Mouse (Mus musculus): ENCODE measurements around the gene Smco4.

Gene Smco4

GRCm38 (mm10) chr9:15507431-15507875, 14.2 kb downstream of the Smco4 start:
- DNase-seq (ENCODE audit: low spot score): no peak

GRCm38 (mm10) chr9:15509363-15509762, 16.1 kb downstream of the Smco4 start:
- no peak for DNase-seq (ENCODE audit: low spot score)

DNA sequence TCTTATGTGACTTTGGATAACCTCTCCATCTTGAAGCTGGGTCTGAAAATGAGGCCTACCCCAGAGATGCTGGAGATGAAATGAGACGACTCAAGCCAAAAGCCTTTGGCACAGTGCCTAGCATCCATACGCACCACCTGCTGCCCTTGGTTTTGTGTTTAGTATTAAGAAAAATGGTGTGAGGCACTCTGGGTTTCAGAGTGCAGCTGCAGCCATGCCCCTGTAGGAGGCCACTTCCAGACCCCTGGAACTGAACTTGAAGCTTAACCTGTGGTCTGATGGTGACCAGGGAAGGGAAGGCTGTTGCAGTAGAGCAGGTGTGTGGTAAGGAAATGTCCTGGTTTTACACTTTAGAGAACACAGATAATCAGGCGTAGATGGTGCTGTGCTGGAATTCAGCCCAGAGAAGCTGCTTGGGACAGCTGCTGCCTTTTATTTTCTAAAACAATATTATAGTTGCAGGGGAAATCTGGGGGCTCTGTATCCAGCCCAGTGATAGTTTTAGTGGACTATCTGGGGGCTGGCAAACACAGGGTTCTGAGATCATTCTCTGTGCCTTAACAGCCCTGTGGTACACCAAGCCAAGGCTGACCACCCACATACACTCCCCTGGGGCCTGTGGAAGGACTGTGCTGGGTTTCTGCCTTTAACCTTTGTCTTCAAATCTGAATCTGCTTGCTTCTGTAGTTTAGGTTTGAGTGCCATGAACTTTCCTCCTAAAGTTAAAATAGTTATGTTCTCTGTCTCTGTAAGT, 17.5 kb downstream of the Smco4 start:
- DNase-seq (ENCODE audit: low spot score): no peak

GRCm38 (mm10) chr9:15512918-15513317, 19.7 kb downstream of the Smco4 start:
- DNase-seq (ENCODE audit: low spot score): no peak

GRCm38 (mm10) chr9:15516007-15516406, 22.8 kb downstream of the Smco4 start:
- no peak for DNase-seq (ENCODE audit: low spot score)

- DNase-seq (ENCODE audit: low spot score): no peak
These were observed 24.7 kb downstream of the Smco4 start for GRCm38 (mm10) chr9:15517979-15518378.

GRCm38 (mm10) chr9:15522348-15522747, 29.1 kb downstream of the Smco4 start:
- DNase-seq (ENCODE audit: low spot score): no peak

DNA sequence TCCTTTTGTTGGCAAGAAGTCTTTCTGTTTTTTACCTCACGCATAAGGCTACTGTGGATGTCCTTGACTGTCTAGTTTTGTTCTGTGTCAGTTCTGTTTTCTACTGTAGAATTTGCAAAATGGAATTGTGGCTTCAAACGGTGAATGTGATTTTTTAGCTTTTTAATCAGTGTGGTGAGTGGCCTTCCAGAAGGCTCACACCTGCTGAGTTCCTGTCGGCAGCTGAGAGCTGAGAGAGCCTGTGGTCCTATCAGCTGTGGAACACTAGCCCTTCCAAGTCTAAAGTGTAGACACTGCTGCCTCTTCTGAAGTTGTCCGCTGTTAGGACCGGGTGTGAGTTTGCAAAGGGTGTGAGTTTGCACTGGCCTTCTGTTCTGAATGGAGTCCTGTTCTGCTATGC, 29.7 kb downstream of the Smco4 start:
- no peak for DNase-seq (ENCODE audit: low spot score)

GRCm38 (mm10) chr9:15523646-15524045, 30.4 kb downstream of the Smco4 start:
- no peak for DNase-seq (ENCODE audit: low spot score)

- no peak for DNase-seq (ENCODE audit: low spot score)
These were observed 32.0 kb downstream of the Smco4 start for GRCm38 (mm10) chr9:15525246-15525645.

DNA sequence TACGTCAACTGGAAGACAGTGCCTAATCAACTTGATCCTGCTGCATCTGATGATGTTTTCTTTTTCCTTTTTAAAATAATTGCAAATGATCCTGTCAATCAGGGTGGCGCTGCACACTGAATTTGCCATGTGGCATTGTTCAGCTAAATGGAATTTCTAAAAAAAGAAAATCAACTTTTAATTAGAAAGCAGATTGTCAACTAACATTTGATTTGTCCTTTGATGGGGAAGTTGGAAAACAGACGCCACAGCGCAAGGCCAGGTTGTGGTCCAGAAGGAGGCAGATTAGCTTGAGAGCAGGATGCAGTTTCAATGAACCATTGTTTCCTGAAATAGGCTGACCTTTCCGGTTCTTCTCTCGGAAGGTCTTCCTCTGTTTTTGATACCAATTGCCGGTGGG, 33.3 kb downstream of the Smco4 start:
- no peak for DNase-seq (ENCODE audit: low spot score)

GRCm38 (mm10) chr9:15527846-15528245, 34.6 kb downstream of the Smco4 start:
- DNase-seq (ENCODE audit: low spot score): no peak

DNA sequence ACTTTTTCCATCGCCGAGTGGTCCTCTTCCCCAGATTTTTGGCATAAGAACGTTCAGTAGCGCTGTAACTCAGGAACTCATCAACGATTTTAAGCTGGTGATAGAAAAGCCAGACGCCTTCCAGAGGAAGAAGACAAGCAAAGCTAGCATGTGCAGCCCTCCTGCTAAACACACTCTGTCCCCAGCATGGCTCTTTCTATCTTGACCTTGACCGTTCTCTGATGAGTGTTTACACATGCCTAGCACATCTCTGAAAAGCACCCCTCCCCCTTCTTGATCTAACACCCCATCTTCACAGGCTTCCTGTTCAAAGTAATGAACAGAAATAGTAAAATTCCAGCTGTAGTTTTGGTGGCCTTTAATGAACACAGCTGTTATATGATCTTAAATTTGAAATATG, 35.1 kb downstream of the Smco4 start:
- DNase-seq (ENCODE audit: low spot score): no peak

GRCm38 (mm10) chr9:15529275-15529964, 36.2 kb downstream of the Smco4 start:
- peak; percentile 73 for DNase-seq (ENCODE audit: low spot score)

GRCm38 (mm10) chr9:15529965-15530320, 36.7 kb downstream of the Smco4 start:
- no peak for DNase-seq (ENCODE audit: low spot score)

DNA sequence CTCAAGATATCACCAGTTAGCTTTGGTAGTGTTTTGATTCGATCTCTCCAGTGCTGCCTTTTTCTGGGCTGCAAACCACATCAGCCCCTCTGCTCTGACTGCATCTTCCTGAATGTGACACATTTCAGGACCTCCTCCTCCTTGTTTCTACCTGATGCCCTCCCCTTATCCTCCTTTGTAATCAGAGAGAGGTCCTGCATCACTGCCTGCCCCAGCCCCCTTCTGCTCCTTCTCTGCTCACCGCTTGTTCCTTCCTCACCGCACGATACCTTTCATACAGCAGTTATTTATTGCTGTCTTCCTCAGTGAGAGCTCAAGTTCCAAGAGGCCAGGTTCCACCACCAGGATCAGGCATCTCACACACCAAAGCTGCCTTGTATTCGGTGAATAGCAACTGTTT, 38.0 kb downstream of the Smco4 start:
- no peak for DNase-seq (ENCODE audit: low spot score)

- DNase-seq (ENCODE audit: low spot score): no peak
These were observed 40.3 kb downstream of the Smco4 start for GRCm38 (mm10) chr9:15533336-15534070.

- DNase-seq (ENCODE audit: low spot score): no peak
These were observed 40.9 kb downstream of the Smco4 start for GRCm38 (mm10) chr9:15534110-15534509.

GRCm38 (mm10) chr9:15535418-15535817, 42.2 kb downstream of the Smco4 start:
- no peak for DNase-seq (ENCODE audit: low spot score)

DNA sequence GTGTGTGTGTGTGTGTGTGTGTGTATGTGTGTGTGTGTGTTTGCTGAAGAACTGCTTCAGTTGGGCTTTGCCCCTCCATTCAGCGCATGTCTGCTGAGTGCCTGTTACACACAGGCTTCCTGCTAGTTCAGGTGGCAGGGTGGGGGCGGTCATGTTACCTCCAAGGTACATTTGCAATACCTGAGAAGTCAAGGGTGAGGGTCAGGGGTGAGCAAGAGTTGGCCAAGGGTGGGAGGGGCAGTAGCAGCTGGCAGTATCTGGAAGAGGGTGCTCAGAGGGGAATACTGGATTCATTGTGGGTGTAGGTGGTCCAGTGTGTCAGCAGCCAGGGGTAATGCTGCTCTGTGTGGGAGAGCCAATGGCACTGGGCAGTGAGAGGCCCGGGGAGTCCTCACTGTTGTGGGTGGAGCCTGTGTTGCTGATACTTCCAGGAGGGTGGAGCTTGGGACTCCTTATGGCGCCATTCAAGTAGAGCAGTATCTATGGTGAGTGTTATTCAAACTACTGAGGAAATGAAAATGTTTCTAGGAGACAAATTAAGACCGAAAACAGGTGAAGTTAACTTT, 43.7 kb downstream of the Smco4 start:
- no peak for DNase-seq (ENCODE audit: low spot score)

DNA sequence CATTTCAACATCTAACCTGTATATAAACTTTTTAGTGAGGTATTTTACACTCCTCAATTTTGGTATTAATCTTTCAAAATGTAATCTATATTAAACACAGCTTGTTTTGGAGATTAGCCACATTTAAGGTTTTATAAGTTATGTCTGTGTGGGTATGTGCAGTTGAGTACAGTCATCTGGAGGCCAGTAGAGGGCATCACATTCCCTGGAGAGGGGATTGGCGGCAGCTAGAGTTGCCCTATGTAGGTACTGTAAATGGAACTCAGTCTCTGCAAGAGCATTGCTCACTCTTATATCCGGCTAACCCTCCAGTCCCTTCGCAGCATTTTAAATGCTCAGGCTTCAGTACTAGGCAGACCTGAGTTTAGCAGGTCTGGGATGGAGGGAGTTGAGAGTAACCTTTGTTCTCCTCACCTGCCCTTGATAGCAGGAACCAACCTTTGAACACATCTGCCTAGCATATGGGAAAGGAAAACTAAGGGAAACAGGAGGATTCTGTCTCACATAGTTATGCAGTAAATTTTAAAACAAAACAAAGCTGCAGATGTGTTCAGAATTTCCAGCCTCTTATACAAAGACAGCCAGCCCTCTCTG, 44.3 kb downstream of the Smco4 start:
- no peak for DNase-seq (ENCODE audit: low spot score)

GRCm38 (mm10) chr9:15538979-15539533, 45.8 kb downstream of the Smco4 start:
- no peak for DNase-seq (ENCODE audit: low spot score)
